Mouse (Mus musculus) hematopoietic stem cell, adult 5-6 weeks (primary cell): ENCODE results near the gene Ccdc186. TPM values are rescaled to one million over a fixed set of nuclear protein-coding genes. Genes with fewer than 3 reads are reported as not detected.

ENCODE experiments used
- ATAC-seq, 2 experiments: fragments of 125-278 bp in 1 of 2; replicated peaks in 1 of 2; 2 replicates each; pipeline ENCODE4 v1.8.0; 2016 to 2017; ENCODE audit warnings: inconsistent platforms in 2 of 2, mild to moderate bottlenecking in 2 of 2, moderate number of reproducible peaks in 2 of 2, low read depth in 1 of 2, moderate TSS enrichment in 1 of 2; ENCODE audit not compliant: low FRiP score in 2 of 2, poor library complexity in 2 of 2, severe bottlenecking in 2 of 2, insufficient read depth in 1 of 2, low TSS enrichment in 1 of 2
- total RNA-seq: library from RNA; stranded (forward); fragments of 172-1452, 232-1000 nt; gene quantifications from 2 replicates; pipeline ENCODE4 v1.2.3, GENCODE M21; 2017

Ccdc186 gene
- total RNA-seq, result 26.5 and 28.8 TPM in 2 replicates

- peak; percentile 92 to 93 for ATAC-seq
Measured at GRCm38 (mm10) chr19:56821798-56822447, at the start of gene Ccdc186. Ccdc186 (minus strand) TSS chr19:56822190.

- no peak for ATAC-seq
Measured at GRCm38 (mm10) chr19:56867701-56868100, 45.7 kb upstream of the Ccdc186 start.

- ATAC-seq, result no peak
Measured at GRCm38 (mm10) chr19:56856455-56856854, 34.5 kb upstream of the Ccdc186 start.

- no peak for ATAC-seq
Measured at GRCm38 (mm10) chr19:56852590-56852989, 30.6 kb upstream of the Ccdc186 start.

GRCm38 (mm10) chr19:56842974-56843373 lies 21.0 kb upstream of the Ccdc186 start:
- ATAC-seq, result no peak

GRCm38 (mm10) chr19:56838942-56839706 lies 17.1 kb upstream of the Ccdc186 start:
- no peak for ATAC-seq

GRCm38 (mm10) chr19:56835340-56835739 lies 13.3 kb upstream of the Ccdc186 start:
- no peak for ATAC-seq

- no peak for ATAC-seq
Measured at GRCm38 (mm10) chr19:56830163-56830562, 8.2 kb upstream of the Ccdc186 start.

GRCm38 (mm10) chr19:56829267-56829666 lies 7.3 kb upstream of the Ccdc186 start:
- no peak for ATAC-seq

- no peak for ATAC-seq
Measured at GRCm38 (mm10) chr19:56828305-56828704, 6.3 kb upstream of the Ccdc186 start.

GRCm38 (mm10) chr19:56826047-56826631 lies 4.1 kb upstream of the Ccdc186 start, which contains the start of gene Tdrd1:
Tdrd1 (plus strand) TSS chr19:56826209.
- no peak for ATAC-seq

- peak; percentile 70 to 71 for ATAC-seq
Measured at GRCm38 (mm10) chr19:56822448-56822836, 452 bp upstream of the Ccdc186 start.

GRCm38 (mm10) chr19:56821040-56821797 lies 771 bp downstream of the Ccdc186 start:
- no peak for ATAC-seq

GRCm38 (mm10) chr19:56817851-56818526 lies 4.0 kb downstream of the Ccdc186 start:
- no peak for ATAC-seq

GRCm38 (mm10) chr19:56813360-56813759 lies 8.6 kb downstream of the Ccdc186 start:
- ATAC-seq, result no peak

GRCm38 (mm10) chr19:56811590-56811989 lies 10.4 kb downstream of the Ccdc186 start:
- peak; percentile 73 to 85 for ATAC-seq

- no peak for ATAC-seq
Measured at GRCm38 (mm10) chr19:56810641-56811146, 11.3 kb downstream of the Ccdc186 start.
